Mouse (Mus musculus) cerebellum, adult (tissue): ENCODE measurements around the gene Enpep.
A peak's percentile ranks its signal among the peaks of the same experiment; 100 is the strongest.

Experiments used
- ATAC-seq: cut with Nextera tagmentation; 2 replicates; pipeline ENCODE4 v1.9.2; 2017; ENCODE audit warnings: mild to moderate bottlenecking, moderate library complexity, mixed read lengths; ENCODE audit not compliant: insufficient number of reproducible peaks, low FRiP score, low TSS enrichment

Gene Enpep

GRCm38 (mm10) chr3:129313671-129314415 lies 18.7 kb downstream of the Enpep start:
- no peak for ATAC-seq

DNA sequence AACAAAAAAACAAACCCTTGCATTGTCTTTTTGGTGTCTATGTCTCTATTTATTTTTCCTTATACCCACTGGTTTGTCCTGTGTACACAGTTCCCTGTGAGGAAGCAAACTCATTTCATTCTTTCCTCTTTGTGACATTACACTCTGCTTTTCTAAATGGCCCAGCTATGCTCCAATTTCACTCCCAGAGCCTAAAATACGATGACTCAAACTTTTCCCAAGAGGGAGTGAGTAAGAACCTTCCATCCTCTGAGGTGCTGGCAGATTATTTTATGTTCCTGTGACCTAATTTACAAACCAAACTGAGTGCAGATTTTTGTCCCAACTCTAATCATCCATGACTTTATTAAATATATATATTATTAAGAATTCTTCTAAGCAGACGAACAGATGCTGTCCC lies 19.3 kb downstream of the Enpep start:
- no peak for ATAC-seq

DNA sequence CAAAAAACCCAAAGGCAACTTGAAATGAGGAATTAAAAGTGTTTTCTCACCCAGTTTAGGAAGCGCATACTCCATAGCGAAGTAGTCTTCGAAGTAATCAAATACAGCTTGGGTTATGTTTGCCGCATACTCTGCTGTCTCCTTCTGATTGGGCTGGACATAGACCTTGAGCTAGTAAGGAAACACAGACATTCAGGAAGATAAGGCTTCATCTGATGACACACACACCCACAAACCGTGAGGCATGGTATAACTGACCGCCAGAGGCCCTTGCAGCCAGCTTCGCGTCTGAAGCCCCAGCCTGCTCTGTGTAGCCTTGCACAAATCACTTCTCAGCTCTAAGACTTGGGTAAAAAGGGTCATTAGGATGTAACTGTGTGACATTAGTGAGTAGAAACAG lies 20.0 kb downstream of the Enpep start:
- ATAC-seq: no peak

DNA sequence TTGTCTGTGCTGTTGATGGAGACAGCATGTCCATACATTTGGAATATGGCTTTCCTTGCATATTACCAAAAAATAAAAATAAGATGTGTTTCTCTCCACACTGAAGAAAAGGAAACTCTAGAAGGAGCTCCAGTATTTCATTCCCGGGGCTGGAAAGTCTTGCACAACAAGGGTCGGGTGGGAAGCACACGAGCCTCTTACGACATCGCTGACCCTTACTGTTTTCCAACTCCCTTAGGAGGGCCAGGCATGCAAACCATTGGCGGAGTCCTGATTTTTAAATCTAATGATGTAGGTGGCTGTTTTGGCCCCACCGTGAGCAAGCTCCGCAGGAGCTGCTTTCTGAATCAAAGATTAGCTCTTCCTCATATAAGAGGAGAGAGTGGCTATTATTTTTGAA lies 20.6 kb downstream of the Enpep start:
- no peak for ATAC-seq

DNA sequence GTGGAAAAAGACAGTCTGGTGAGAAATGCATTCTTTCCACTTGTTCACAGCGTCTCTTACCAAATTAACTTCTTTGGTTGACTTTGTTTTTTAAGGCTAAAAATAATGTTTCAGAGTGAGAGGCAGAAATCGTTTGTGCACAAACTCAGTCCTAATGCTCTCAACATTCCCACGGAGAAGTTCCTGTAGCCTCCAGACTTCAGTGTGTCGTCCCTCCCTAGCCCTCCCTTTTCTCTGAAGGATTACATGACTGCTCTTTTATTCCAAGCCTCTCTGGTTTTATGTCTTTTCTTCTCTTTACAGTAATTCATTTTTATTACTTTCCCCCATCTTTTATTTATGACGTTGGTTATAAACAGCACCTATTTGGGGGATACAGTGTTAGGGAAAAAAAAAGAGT lies 22.6 kb downstream of the Enpep start:
- ATAC-seq: no peak

GRCm38 (mm10) chr3:129308876-129309275 lies 23.6 kb downstream of the Enpep start:
- no peak for ATAC-seq

DNA sequence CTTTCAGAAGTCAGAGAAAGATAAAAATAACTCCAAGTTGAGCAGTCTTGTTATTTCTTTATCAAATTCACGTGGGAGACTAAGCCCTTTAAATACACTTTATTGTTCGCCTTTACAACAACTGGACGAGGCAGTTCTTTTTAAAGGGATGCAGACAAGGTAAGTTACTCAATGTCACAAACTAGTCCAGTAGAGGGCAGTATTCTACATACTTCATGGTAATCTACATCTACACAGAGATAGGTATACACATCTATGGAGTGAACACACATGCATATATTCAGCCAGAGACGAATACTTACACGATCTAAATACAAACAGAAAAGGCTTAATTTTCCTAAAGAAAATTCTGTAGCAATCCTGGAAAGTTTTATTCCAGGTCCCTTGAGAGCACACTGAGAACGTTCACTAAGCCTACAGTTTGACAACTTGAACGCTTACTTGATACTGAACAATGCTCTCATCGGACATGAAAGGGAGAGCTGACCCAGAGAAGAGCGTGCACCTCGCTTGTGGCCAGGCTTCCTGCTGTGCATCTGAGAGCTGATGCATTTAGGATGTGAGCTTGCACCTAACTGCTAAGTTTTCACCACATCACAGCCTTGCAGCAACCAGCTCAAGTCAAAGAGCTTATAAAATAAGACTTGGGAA lies 24.3 kb downstream of the Enpep start:
- ATAC-seq: peak; percentile 85

DNA sequence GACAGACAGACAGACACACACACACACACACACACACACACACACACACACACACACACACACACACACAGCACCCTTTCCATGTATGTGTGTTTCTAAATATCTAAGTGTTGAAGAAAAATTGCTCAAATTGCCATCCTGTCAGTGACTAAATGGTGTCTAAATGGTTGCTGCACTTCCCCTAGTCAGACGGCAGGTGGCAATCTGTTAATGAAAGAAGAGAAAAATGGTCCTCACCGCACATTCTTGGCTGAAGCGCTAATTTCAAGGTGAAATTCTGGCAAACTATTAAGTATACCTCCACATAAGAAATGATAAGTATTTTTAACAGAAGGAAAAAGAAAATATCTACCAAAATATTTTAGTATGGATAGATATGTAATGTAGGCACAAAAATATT lies 28.6 kb downstream of the Enpep start:
- ATAC-seq: no peak

DNA sequence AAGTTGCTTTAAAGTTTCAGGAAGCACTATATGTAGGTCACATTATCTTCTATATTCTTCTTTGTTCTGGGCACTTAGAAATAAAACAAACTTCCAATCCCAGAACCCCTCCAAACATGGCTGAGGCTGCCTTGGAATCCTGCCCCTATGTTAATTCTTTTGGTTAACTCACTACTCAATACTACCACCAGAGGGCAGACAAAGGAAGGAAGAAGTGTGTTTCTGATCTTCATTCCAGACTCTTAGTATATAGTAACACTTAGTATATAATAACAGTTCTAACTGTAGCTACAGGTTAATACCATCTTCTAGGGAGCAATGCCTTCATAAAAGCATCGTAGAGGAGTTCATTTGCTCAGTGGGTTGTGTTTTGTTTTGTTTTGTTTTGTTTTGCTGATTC lies 32.6 kb downstream of the Enpep start:
- no peak for ATAC-seq

DNA sequence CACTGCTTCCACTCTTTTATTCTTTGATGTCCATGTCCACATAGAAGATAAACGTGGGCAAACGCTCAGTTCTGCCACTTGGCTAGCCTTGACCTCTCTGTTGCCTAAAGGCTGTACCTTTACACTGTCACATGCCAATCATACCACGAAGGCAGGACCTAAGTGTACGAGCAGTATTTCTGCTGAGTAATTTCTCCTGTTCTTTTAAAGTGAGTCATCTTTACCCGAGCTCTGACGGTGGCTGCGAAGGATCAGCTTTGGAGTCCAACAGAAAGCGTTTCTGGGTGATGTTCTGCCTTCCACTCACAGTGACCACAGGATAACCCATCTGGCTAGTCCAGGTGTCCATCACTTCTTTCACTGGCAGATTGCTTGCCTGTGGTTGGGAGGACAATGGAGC lies 33.9 kb downstream of the Enpep start:
- no peak for ATAC-seq

DNA sequence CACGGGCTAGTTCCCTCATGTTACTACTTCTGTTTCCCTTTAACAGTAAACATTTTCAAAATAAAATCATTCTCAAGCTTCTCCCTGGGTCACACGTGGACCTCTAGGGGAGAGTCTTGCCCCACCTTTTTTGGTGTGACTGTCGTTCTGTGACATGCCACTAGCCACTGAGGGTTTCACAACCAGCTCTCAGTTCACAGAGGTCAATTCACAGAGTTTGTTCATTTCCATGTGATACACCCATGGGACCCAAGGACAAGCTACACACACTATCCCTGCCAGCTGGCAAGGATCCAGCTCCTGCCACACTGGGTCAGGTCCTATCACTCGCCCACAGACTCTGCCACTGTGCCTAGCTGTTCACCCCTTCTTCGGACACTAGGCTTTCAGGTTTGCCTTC lies 35.5 kb downstream of the Enpep start:
- ATAC-seq: no peak

GRCm38 (mm10) chr3:129295883-129296282 lies 36.6 kb downstream of the Enpep start:
- no peak for ATAC-seq

- no peak for ATAC-seq
Measured at GRCm38 (mm10) chr3:129289536-129289935, 43.0 kb downstream of the Enpep start.

DNA sequence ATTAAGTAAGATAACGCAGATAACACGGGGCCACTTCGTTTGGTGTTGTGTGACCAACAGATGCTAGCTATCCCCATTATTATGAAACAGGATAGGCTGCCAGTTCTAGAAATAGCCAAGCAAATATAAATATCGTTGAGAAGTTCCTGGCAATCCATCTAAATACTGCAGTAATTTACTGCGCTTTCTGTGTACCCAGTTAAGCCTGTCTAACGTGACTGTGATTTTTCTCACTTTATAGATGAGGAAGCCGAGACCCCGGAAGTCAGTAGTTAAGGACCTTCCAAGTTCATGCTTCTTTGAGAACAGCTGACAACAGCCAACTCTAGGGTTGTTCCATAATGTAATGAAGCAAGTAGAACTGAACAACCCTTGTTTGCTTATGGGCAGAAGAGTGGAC lies 45.4 kb downstream of the Enpep start:
- ATAC-seq: no peak

DNA sequence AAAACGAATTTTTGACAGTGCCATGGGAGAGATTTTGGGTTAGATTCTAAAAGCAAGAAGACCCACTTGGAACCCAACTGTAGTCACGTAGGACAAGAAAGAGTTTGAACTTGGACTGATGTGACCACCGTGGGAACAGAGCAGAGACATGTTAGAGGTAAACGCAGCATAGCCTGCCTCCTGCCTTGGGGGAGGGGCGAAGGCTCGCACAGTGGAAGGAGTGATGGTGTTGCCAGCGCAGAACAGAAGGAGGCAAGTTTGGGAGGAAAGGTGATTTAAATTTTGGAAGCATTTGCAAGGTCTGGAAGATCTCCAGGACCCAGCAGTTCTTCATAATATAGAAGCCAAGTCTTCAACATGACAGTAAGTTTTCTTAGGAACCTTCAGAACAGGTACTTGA lies 46.1 kb downstream of the Enpep start:
- ATAC-seq: no peak

GRCm38 (mm10) chr3:129284326-129284725 lies 48.2 kb downstream of the Enpep start:
- no peak for ATAC-seq

- no peak for ATAC-seq
Measured at GRCm38 (mm10) chr3:129279441-129279840, 53.1 kb downstream of the Enpep start.

DNA sequence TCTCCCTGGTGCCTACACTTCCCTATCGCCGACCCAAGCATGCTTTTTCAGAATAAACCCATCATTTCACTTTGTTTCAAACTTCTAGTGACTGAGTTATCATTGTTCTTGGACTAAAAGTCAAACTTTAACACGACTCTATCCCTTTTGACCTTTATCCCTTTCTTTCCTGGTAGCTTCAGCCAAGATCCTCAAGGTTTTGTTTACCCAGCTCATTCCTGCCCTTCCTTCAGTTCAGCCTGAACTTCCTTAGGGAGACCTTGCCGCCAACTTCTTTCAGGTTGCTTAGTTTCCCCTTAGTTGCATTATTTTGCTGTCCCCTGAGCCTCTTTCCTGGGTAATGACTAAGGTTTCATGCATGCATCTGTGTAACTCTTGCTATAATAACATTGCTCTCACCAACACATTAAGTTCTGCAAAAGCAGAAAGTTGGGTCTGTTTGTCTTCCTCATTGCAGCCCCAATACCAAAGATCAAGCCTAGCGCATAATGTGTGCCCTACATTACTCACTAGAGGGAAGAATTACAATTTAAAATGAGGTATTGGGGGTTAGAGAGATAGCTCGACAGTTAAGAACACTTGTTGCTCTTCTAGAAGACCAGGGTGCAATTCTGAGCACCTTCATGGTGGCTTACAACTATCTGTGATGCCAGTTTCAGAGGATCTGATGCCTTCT lies 59.2 kb downstream of the Enpep start:
- ATAC-seq: no peak

DNA sequence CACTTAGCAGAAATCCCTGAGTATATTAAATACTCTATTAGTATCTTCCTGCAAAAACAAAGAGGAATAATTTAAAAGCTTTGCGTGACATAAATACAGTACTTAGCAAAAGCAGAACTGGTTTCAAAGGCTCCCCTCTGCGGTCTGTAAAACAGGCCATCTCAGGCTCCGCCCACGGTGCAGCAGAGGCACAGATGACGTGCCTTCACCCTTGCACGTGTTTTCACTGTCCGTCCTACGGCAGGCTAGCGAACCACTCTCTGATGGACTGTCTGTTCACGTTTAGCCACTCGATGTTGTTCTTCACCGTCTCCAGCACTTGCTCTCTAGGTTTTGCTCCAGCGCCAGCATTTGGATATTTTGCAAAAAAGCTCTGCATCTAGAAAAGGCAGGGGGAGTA lies 62.5 kb downstream of the Enpep start:
- no peak for ATAC-seq

- no peak for ATAC-seq
Measured at GRCm38 (mm10) chr3:129268886-129269683, 63.4 kb downstream of the Enpep start.

DNA sequence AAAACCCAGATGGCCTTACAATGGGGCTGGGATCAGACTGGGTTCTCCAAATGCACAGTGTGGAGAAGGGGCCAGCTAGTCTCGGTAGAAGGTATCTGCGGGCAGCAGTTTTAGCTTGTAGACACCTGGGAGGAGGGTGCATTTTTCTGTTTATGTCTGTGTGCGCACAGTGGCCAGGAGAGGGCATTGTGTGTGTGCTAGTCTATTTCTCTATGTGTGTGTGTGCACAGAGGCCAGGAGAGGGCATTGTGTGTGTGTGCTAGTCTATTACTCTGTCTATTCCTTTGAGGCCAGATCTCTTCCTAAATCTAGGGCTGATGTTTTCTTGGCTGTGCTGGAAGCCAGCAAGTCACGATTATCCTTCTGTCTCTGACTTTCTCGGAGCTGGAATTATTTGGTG lies 74.0 kb downstream of the Enpep start:
- ATAC-seq: no peak
